Mouse (Mus musculus) urinary bladder, postnatal 4 days (tissue): ENCODE data around the gene Gm35549.
"Not testable (repeated sequence)": the region's sequence is repeated elsewhere in the genome, so short reads cannot be mapped to it uniquely, and the experiment has no call there.

ENCODE experiments used
- DNase-seq, 2 experiments: peaks; one replicate each; pipeline ENCODE4 v3.0.0; 2021 to 2022; ENCODE audit warnings: low spot score in 2 of 2

The Gm35549 gene

GRCm38 (mm10) chr9:122843760-122844159 lies at the start of gene Gm35549:
Gm35549 (minus strand) TSS chr9:122844035.
- no peak for DNase-seq

GRCm38 (mm10) chr9:122886372-122887179 lies 42.7 kb upstream of the Gm35549 start:
- peak; percentile 44 to 63 for DNase-seq

- DNase-seq: no peak
Observed at GRCm38 (mm10) chr9:122885385-122885784, 41.5 kb upstream of the Gm35549 start, which contains the start of gene Zkscan7. Zkscan7 (plus strand) TSS chr9:122885685.

GRCm38 (mm10) chr9:122875145-122875544 lies 31.3 kb upstream of the Gm35549 start:
- DNase-seq: no peak

GRCm38 (mm10) chr9:122874653-122875052 lies 30.8 kb upstream of the Gm35549 start:
- no peak for DNase-seq

- DNase-seq: no peak
Observed at GRCm38 (mm10) chr9:122872595-122872994, 28.8 kb upstream of the Gm35549 start.

- DNase-seq: no peak
Observed at GRCm38 (mm10) chr9:122866192-122866591, 22.4 kb upstream of the Gm35549 start.

- DNase-seq: peak; percentile 70 to 73
Observed at GRCm38 (mm10) chr9:122865697-122866166, 21.9 kb upstream of the Gm35549 start, which contains the start of gene Zfp445. Zfp445 (minus strand) TSS chr9:122866006.

GRCm38 (mm10) chr9:122864848-122865247 lies 21.0 kb upstream of the Gm35549 start:
- DNase-seq: no peak

- no peak for DNase-seq
Observed at GRCm38 (mm10) chr9:122863731-122864130, 19.9 kb upstream of the Gm35549 start.

- no peak for DNase-seq
Observed at GRCm38 (mm10) chr9:122860752-122861151, 16.9 kb upstream of the Gm35549 start.

GRCm38 (mm10) chr9:122856716-122857115 lies 12.9 kb upstream of the Gm35549 start:
- DNase-seq: no peak

- no peak for DNase-seq
Observed at GRCm38 (mm10) chr9:122855617-122856016, 11.8 kb upstream of the Gm35549 start.

GRCm38 (mm10) chr9:122855141-122855540 lies 11.3 kb upstream of the Gm35549 start:
- DNase-seq: not testable (repeated sequence)

- DNase-seq: no peak
Observed at GRCm38 (mm10) chr9:122854526-122854925, 10.7 kb upstream of the Gm35549 start.

GRCm38 (mm10) chr9:122847811-122848311 lies 4.0 kb upstream of the Gm35549 start:
- DNase-seq: not testable (repeated sequence)

- DNase-seq: no peak
Observed at GRCm38 (mm10) chr9:122846156-122846555, 2.3 kb upstream of the Gm35549 start.

- DNase-seq: no peak
Observed at GRCm38 (mm10) chr9:122845621-122846020, 1.8 kb upstream of the Gm35549 start.

- peak; percentile 64 to 66 for DNase-seq
Observed at GRCm38 (mm10) chr9:122837680-122838079, 6.2 kb downstream of the Gm35549 start.

GRCm38 (mm10) chr9:122837216-122837615 lies 6.6 kb downstream of the Gm35549 start:
- DNase-seq: no peak

GRCm38 (mm10) chr9:122836790-122837189 lies 7.0 kb downstream of the Gm35549 start:
- peak; percentile 29 to 65 for DNase-seq

- no peak for DNase-seq
Observed at GRCm38 (mm10) chr9:122836126-122836525, 7.7 kb downstream of the Gm35549 start.

- DNase-seq: no peak
Observed at GRCm38 (mm10) chr9:122829826-122830380, 13.9 kb downstream of the Gm35549 start.
